Mouse (Mus musculus) stomach, embryonic 16.5 days (tissue): ENCODE measurements around the gene Srsf4. TPM values are rescaled to one million over a fixed set of nuclear protein-coding genes. Genes with fewer than 3 reads are reported as not detected.

Source experiments
- ATAC-seq: fragments of 200-750 bp; cut with Nextera tagmentation; 2 replicates; pipeline ENCODE4 v1.8.0; 2017; ENCODE audit warnings: moderate number of reproducible peaks, moderate TSS enrichment; ENCODE audit not compliant: insufficient read depth, low FRiP score
- H3K27ac ChIP-seq: fragments of 300-500 bp; sonication (generic); 2 replicates; pipeline ENCODE4 v1.5.1; 2014; ENCODE audit warnings: low read length
- H3K27me3 ChIP-seq: fragments of 300-500 bp; sonication (generic); 2 replicates; pipeline ENCODE4 v1.6.1; 2014; ENCODE audit warnings: low read length, control low read depth, mixed read lengths; ENCODE audit not compliant: control insufficient read depth, insufficient read depth
- H3K36me3 ChIP-seq: fragments of 300-500 bp; sonication (generic); 2 replicates; pipeline ENCODE4 v1.6.1; 2014; ENCODE audit warnings: low read length; ENCODE audit not compliant: control insufficient read depth, insufficient read depth
- H3K4me1 ChIP-seq: fragments of 300-500 bp; sonication (generic); 2 replicates; pipeline ENCODE4 v1.6.1; 2014; ENCODE audit warnings: low read length, control low read depth, mixed read lengths; ENCODE audit not compliant: control insufficient read depth, insufficient read depth
- H3K4me2 ChIP-seq: fragments of 300-500 bp; sonication (generic); 2 replicates; pipeline ENCODE4 v1.6.1; 2014; ENCODE audit warnings: low read depth, low read length, mixed read lengths
- H3K4me3 ChIP-seq: fragments of 300-500 bp; sonication (generic); replicated peaks from 2 replicates; pipeline ENCODE4 v1.5.1; 2014; ENCODE audit warnings: mild to moderate bottlenecking, low read length
- H3K9ac ChIP-seq: fragments of 300-500 bp; sonication (generic); 2 replicates; pipeline ENCODE4 v1.6.1; 2014; ENCODE audit warnings: low read length
- H3K9me3 ChIP-seq: fragments of 300-500 bp; sonication (generic); replicated peaks from 2 replicates; pipeline ENCODE4 v1.6.1; 2016; ENCODE audit warnings: low read length, control low read depth; ENCODE audit not compliant: control insufficient read depth
- WGBS: fragments of 180-500 bp; shearing (Covaris S2); extraction: QIAGEN DNeasy Blood & Tissue Kit; methylation state at CpG from one replicate; pipeline ENCODE4 v1.1.7; 2014; 5-methylcytosine and 5-hydroxymethylcytosine counted together
- polyA plus RNA-seq: library from polyadenylated mRNA; unstranded; fragments of >200 nt; fragmentation: Nextera tagmentation; extraction: Ambion mirVana; gene quantifications from 2 replicates; pipeline ENCODE4 v1.2.1, GENCODE M21; 2015

Srsf4 gene
- polyA plus RNA-seq, 1 experiment from 2014 or later = 81.2 TPM

- Histone ChIP-seq H3K9me3 (no peaks in the 10 kb centered on the region), H3K27ac (no peak overlapping the region), H3K4me1 (no peaks in the 10 kb centered on the region), H3K4me2 (no peak overlapping the region), H3K27me3 (no peaks in the 10 kb centered on the region), H3K9ac (no peak overlapping the region), H3K36me3 (peaks cover 24% of the 10 kb centered on the region), H3K4me3 (no peak overlapping the region)
- no peak for ATAC-seq
- WGBS = 60% methylated on average over 8 of the region's 8 CpGs
These were observed 31.1 kb downstream of the Srsf4 start for GRCm38 (mm10) chr4:131904478-131904877.

- peak; percentile 71; the same call in 1 of the 2 replicates for ATAC-seq
- no peaks in the 10 kb centered on the region for H3K9me3 ChIP-seq
- no peaks in the 10 kb centered on the region for H3K27me3 ChIP-seq
- peaks cover 12% of the 10 kb centered on the region for H3K4me1 ChIP-seq
- peaks cover 13% of the 10 kb centered on the region; the same call in 1 of the 2 replicates for H3K36me3 ChIP-seq
- no peak overlapping the region for H3K4me3 ChIP-seq
- H3K4me2 ChIP-seq = no peak overlapping the region
- WGBS = 38% methylated on average over 6 of the region's 6 CpGs
- no peak overlapping the region for H3K27ac ChIP-seq
- H3K9ac ChIP-seq = no peak overlapping the region
These were observed 33.0 kb downstream of the Srsf4 start for GRCm38 (mm10) chr4:131906423-131906822.

DNA sequence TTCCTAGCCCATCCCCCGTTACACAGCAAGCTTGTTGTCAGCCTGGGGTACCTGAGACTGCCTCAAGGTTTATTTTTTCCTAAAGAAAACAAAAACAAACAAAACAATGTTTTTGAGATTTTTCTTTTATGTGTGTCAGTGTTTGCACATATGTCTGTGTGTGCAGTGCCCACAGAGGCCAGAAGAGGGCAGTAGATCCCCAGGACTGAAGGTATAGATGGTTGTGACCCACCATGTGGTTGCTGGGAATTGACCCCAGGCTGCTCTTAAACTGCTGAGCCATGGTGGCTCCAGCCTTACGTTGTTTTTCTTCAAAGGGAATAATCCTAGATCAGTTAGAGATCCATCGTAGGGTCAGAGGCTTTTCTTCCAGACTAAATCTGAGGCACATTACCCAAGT, 34.5 kb downstream of the Srsf4 start:
- Histone ChIP-seq H3K9me3 (no peaks in the 10 kb centered on the region), H3K4me3 (no peak overlapping the region), H3K27ac (no peak overlapping the region), H3K4me1 (peaks cover 12% of the 10 kb centered on the region), H3K4me2 (no peak overlapping the region), H3K36me3 (peaks cover 5% of the 10 kb centered on the region; the same call in 1 of the 2 replicates), H3K9ac (no peak overlapping the region), H3K27me3 (no peaks in the 10 kb centered on the region)
- ATAC-seq = no peak
- 95% methylated on average over 3 of the region's 3 CpGs for WGBS

- Histone ChIP-seq H3K4me1 (peaks cover 18% of the 10 kb centered on the region), H3K4me2 (peak overlapping the region; percentile 37), H3K9me3 (no peaks in the 10 kb centered on the region), H3K4me3 (no peak overlapping the region; the same call in 1 of the 2 replicates), H3K36me3 (no peaks in the 10 kb centered on the region), H3K9ac (peak overlapping the region; percentile 26; the same call in 1 of the 2 replicates), H3K27ac (peak overlapping the region; percentile 48; the same call in 1 of the 2 replicates), H3K27me3 (peaks cover 10% of the 10 kb centered on the region; the same call in 1 of the 2 replicates)
- peak; percentile 24; the same call in 1 of the 2 replicates for ATAC-seq
- 8% methylated on average over 18 of the region's 21 CpGs for WGBS
These were observed 37.0 kb downstream of the Srsf4 start for GRCm38 (mm10) chr4:131910237-131910994.

GRCm38 (mm10) chr4:131911521-131911920, 38.1 kb downstream of the Srsf4 start:
- Histone ChIP-seq H3K4me2 (no peak overlapping the region), H3K4me1 (peaks cover 21% of the 10 kb centered on the region), H3K27me3 (peaks cover 20% of the 10 kb centered on the region; the same call in 1 of the 2 replicates), H3K9ac (no peak overlapping the region), H3K4me3 (no peak overlapping the region), H3K9me3 (no peaks in the 10 kb centered on the region), H3K36me3 (no peaks in the 10 kb centered on the region), H3K27ac (no peak overlapping the region)
- 33% methylated on average over 5 of the region's 5 CpGs for WGBS
- ATAC-seq = no peak

- no peaks in the 10 kb centered on the region for H3K36me3 ChIP-seq
- no peaks in the 10 kb centered on the region for H3K9me3 ChIP-seq
- no peak overlapping the region for H3K4me2 ChIP-seq
- no peak overlapping the region for H3K9ac ChIP-seq
- WGBS = 58% methylated on average over 10 of the region's 10 CpGs
- no peak for ATAC-seq
- H3K27ac ChIP-seq = no peak overlapping the region
- peaks cover 22% of the 10 kb centered on the region for H3K4me1 ChIP-seq
- H3K27me3 ChIP-seq = peaks cover 20% of the 10 kb centered on the region; the same call in 1 of the 2 replicates
- no peak overlapping the region for H3K4me3 ChIP-seq
These were observed 40.1 kb downstream of the Srsf4 start for GRCm38 (mm10) chr4:131913526-131913925.

GRCm38 (mm10) chr4:131914046-131914643, 40.7 kb downstream of the Srsf4 start:
- Histone ChIP-seq H3K9me3 (no peaks in the 10 kb centered on the region), H3K4me3 (no peak overlapping the region), H3K4me1 (peaks cover 28% of the 10 kb centered on the region), H3K4me2 (no peak overlapping the region), H3K27me3 (peaks cover 20% of the 10 kb centered on the region; the same call in 1 of the 2 replicates), H3K27ac (no peak overlapping the region), H3K36me3 (no peaks in the 10 kb centered on the region), H3K9ac (no peak overlapping the region)
- no peak for ATAC-seq
- WGBS = 22% methylated on average over 9 of the region's 9 CpGs

DNA sequence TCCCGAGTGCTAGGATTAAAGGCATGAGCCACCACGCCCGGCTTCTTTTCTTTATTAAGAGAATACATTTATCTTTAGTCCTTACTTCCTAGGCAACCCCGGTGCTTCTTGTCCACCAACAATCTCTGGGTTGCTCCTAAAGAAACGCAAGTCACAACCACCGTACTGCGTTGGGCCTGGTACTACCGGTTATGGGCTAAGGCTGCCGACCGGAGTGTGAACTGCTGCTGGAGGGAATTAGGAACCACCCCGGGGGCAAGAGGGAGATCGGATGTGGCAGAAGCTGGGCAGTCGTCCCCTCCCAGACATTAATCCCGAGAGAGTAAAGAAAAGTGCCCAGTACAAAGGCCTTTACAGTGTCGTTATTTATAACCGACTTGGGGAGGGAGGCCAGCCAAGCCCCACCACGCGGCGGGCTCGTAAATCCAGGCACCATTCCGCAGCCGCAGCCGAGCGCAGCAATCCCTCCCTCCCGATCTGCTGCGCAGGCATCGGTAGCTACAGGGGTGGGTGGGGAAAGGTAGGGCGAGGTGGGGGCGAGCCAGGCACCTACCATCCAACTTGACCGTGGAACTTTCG, 41.6 kb downstream of the Srsf4 start:
- 5% methylated on average over 31 of the region's 31 CpGs for WGBS

More for the DNA sequence above, 41.6 kb downstream of the Srsf4 start:
- H3K27me3 ChIP-seq = peaks cover 20% of the 10 kb centered on the region; the same call in 1 of the 2 replicates
- peaks cover 32% of the 10 kb centered on the region for H3K4me1 ChIP-seq
- H3K9ac ChIP-seq = peak overlapping the region; percentile 24; the same call in 1 of the 2 replicates
- H3K36me3 ChIP-seq = no peaks in the 10 kb centered on the region
- peak overlapping the region; percentile 31 for H3K4me3 ChIP-seq
- no peak for ATAC-seq
- H3K4me2 ChIP-seq = peak overlapping the region; percentile 48
- H3K27ac ChIP-seq = no peak overlapping the region
- no peaks in the 10 kb centered on the region for H3K9me3 ChIP-seq
